Mouse (Mus musculus) spleen, embryonic (tissue): ENCODE data around the gene Snx27.

Experiments
- CTCF ChIA-PET: fragments of 350-600 bp; sonication (Branson Sonifier 250); formaldehyde crosslinking; loops from one replicate; lab custom pipeline; 2022; lab: Charles Lee

The Snx27 gene

DNA sequence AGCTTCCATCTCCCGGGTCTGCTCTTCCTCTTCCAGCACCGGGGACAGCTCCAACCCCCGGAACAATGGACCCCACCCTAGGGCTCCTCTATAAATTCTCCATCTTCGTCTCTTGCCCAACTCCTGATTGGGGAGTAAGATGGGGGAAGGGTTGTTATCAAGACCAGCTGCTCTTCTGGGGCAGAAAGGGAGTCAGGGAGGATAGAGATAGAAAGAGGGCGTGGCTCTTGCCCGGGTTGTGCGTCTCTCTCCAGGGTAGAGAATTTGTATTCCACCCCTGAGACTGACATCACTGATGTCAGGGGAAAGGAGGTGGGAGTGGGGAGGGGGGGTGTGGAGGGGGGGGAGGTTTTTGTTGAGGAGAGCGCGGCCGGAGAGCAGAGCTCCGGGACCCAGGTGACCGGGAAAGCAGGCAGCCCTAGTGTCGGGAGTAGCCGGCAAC lies 104.5 kb downstream of the Snx27 start, which contains the start of gene Celf3:
Gene Celf3 (plus strand): TSS at position 315 of the 442 bp plus-strand sequence.
- CTCF ChIA-PET = interaction anchor here (0.5 kb wide), 1 partner anchor 1926 kb away, joined by 3 read pairs; no protein-coding TSS in a partner anchor

- CTCF ChIA-PET = interaction anchor here (0.5 kb wide), 1 partner anchor 1926 kb away, joined by 3 read pairs; no protein-coding TSS in a partner anchor
These were observed 105.1 kb downstream of the Snx27 start for GRCm38 (mm10) chr3:94477444-94477843.

GRCm38 (mm10) chr3:94476301-94477035 lies 106.0 kb downstream of the Snx27 start:
- CTCF ChIA-PET = no interaction called here

GRCm38 (mm10) chr3:94473567-94474232 lies 108.8 kb downstream of the Snx27 start:
- CTCF ChIA-PET = interaction anchor here (0.8 kb wide), 1 partner anchor 115 kb away, joined by 15 read pairs; no protein-coding TSS in a partner anchor

DNA sequence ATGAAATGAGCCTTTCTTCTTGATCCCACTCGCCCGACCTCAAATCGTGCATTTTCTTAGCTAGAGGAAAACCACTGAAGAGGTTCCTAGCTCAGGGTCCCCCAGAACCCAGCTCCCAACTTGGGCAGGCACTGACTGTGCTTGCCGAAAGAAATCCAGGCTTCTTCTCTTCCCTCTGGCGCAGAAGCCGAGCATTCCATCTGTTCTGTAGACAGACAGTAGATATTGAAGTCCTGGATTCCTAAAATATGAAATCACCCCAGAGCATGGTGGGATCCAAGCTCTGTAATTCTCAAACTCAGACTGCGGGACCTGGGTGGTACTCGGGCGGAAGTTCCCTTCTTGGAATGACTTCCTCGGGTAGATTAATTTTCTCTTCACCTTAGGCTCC lies 109.4 kb downstream of the Snx27 start:
- CTCF ChIA-PET = interaction anchor here (0.8 kb wide), 1 partner anchor 114 kb away, joined by 15 read pairs; no protein-coding TSS in a partner anchor

- CTCF ChIA-PET = interaction anchor here (0.8 kb wide), 1 partner anchor 114 kb away, joined by 15 read pairs; no protein-coding TSS in a partner anchor
These were observed 109.9 kb downstream of the Snx27 start for GRCm38 (mm10) chr3:94472447-94473114.

DNA sequence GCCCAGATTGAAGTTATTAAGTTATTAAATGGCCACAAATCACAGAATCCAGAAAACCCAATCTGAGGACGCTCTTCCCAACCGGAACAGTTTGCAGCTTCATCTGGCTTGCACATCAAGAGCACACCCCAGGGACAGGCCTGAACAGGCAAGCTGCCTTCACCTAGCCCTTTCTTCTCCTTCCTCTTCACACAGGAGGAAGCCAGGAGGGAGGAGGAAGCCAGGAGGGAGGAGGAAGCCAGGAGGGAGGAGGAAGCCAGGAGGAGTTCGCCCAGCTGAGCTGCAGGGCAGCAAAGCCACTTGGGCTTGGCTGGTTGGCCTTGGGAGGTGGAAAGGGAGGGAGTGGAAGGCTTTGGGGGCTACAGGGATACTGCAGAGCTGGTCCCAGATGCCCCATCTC lies 113.6 kb downstream of the Snx27 start:
- CTCF ChIA-PET = no interaction called here

DNA sequence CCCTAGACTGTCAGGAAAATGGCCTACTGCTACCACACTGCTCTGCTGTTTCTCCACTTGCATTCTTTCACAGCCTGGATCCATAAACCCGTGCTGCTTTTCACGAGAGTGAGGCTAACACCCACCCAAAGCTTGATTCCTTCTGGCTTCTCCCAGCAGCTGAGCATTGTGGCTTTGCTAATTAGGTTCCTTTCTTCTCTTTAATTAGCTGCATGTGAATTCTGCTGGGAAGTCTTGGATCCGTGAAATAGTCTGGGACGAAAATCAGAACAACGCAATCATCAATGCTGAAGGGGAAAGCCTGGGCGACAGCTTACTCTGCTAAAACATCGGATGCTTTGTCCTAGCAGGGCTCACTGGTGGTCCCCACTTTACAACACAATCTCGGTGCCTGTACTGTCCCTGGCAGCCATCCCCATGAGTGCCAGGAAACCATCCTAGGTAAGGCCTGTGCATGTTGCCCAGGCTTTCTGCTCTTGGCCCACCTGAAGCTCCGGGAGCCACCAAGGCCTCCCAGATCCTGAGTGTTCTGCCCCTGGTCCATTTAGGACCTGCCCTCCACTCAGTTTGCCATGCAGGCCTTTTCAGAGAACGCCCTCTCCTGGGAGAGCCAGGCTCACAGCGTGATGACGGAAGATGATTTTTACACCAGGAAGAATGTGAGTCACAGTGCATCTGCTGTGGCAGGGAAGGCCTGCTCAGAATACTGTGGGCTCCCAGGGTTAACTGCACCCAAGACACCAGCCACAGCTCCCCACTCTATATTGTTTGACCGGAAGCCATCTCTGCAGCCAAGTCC lies 116.7 kb downstream of the Snx27 start:
- CTCF ChIA-PET = interaction anchor here (0.6 kb wide), 1 partner anchor 135 kb away, joined by 3 read pairs; no protein-coding TSS in a partner anchor

- CTCF ChIA-PET = no interaction called here
These were observed 118.5 kb downstream of the Snx27 start for GRCm38 (mm10) chr3:94463926-94464578.

DNA sequence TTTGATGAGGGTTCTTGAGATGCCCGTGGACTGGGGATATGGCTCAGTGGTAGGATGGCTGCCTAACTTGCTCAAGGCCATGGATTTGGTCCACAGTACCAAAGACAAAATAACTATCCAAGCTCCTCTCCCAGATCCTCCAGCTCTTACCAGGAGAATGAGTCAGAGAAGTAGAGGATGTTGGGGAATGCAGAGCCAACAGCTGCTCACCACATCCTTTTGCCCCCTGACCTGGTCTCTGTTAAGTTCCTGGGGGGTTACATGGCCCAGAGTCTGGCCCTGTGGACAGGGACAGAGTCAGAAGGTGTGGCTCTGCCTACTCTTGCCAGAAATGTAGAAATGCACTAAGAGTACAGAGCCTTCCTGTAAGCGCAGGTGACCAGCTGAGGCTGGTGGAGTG lies 122.7 kb downstream of the Snx27 start:
- CTCF ChIA-PET = no interaction called here

DNA sequence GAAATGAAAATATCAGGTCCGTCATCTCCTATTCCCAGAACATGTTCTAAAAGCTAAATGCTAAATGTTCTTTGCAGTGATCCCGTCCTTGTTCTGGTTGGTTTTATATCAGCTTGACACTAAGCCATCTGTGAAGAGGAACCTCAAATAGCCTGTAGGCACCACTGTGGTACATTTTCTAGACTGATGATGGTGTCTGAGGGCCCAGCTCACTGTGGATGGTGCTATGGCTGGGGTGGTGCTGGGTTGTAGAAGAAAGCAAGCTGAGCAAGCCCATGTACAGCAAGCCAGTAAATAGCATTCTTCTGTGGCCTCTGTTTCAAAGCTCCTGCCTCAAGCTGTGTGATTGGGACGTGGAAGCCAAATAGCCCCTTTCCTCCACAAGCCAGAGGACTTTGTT lies 125.5 kb downstream of the Snx27 start:
- CTCF ChIA-PET = interaction anchor here (1.9 kb wide), 1 partner anchor 13 kb away, joined by 10 read pairs; no protein-coding TSS in a partner anchor

DNA sequence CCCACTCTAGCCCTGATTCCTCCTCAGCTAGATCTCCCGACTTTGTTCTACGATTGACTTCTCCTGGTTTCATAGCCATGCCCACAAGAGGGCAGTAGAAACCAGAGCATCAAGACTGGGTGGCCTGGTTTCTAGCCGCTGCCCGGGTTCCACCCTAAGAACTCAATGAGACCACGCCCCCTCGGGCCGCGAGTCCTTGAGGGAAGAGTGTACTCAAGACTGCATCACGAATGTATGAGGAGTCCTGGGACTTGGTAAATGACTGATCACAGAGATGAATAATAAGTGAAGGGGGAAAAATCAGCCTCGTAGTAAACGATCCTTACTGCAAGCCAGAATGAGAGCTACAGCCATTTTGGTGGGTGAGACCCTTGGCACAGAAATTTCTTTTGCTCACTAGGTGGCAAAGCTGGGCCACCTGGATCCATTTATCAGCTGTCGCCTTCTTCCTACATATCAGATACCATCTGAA lies 126.0 kb downstream of the Snx27 start:
- CTCF ChIA-PET = interaction anchor here (0.8 to 1.9 kb wide), 2 partner anchors 12 to 94 kb away, joined by 3 to 10 read pairs; partner anchors contain the start of gene C2cd4d

- CTCF ChIA-PET = no interaction called here
These were observed 133.1 kb downstream of the Snx27 start for GRCm38 (mm10) chr3:94449377-94449776.
